Mouse (Mus musculus) spleen, adult 2 months (tissue): ENCODE measurements around the gene Pard3.

Experiments
- CTCF ChIP-seq: fragments of 200-500 bp; IDR thresholded peaks from 2 replicates; pipeline ENCODE4 v1.5.1; 2011; ENCODE audit warnings: mild to moderate bottlenecking, inconsistent platforms; ENCODE audit not compliant: insufficient read depth, insufficient read length, insufficient replicate concordance; ENCODE audit errors: extremely low read depth
- POLR2A ChIP-seq: fragments of 200-500 bp; IDR thresholded peaks from 2 replicates; pipeline ENCODE4 v1.6.1; 2011; ENCODE audit warnings: low read depth, low read length, inconsistent platforms

DNA sequence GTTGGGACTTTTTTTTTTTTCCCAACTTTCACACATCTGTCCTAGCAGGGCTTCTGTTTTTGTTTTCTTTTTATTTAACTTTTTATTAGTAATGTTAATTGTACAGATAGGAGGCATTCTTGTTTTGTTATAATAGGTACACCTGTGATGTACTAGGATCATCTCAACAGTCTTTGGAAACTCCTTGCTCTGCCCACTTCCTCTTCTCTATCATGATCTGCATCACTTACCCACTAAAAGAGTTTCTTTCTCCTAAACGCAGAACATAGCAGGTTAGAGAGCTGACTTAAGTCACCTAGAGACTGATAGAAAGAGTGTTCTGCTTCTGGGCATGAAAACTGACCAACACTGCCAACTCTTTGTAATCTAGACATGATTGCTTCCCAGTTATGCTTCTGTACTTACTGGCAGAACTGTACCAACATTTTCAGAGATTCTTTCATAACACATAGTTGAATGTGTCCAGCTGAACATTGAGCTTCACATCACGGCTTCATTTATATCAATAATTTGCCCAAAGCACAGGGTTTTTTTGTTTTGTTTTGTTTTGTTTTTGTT is 398.8 kb downstream of the Pard3 start:
- TF ChIP-seq CTCF: no peak
- no peak for TF ChIP-seq POLR2A
